Mouse (Mus musculus) neural tube, embryonic 11.5 days (tissue): ENCODE data around the gene Zfp933. TPM values are rescaled to one million over a fixed set of nuclear protein-coding genes. Genes with fewer than 3 reads are reported as not detected.
"Not testable (repeated sequence)": the region's sequence is repeated elsewhere in the genome, so short reads cannot be mapped to it uniquely, and the experiment has no call there.

Experiments
- ATAC-seq: fragments of 200-750 bp; cut with Nextera tagmentation; 2 replicates; pipeline ENCODE4 v1.8.0; 2017; ENCODE audit warnings: moderate number of reproducible peaks, mild to moderate bottlenecking, moderate TSS enrichment, moderate library complexity; ENCODE audit not compliant: insufficient read depth, low FRiP score, low TSS enrichment
- DNase-seq: peaks from one replicate; pipeline ENCODE4 v3.0.0-alpha.2; 2015; ENCODE audit warnings: low spot score
- H3K27ac ChIP-seq: fragments of 300-500 bp; sonication (generic); 2 replicates; pipeline ENCODE4 v1.5.1; 2014; ENCODE audit warnings: low read depth, mild to moderate bottlenecking, low read length
- H3K27me3 ChIP-seq: fragments of 300-500 bp; sonication (generic); 2 replicates; pipeline ENCODE4 v1.6.1; 2014; ENCODE audit warnings: mild to moderate bottlenecking, low read length, mixed read lengths; ENCODE audit not compliant: control insufficient read depth, insufficient read depth
- H3K36me3 ChIP-seq: fragments of 300-500 bp; sonication (generic); 2 replicates; pipeline ENCODE4 v1.6.1; 2014; ENCODE audit warnings: mild to moderate bottlenecking, low read length, moderate library complexity, mixed read lengths; ENCODE audit not compliant: control insufficient read depth, insufficient read depth
- H3K4me1 ChIP-seq: fragments of 300-500 bp; sonication (generic); 2 replicates; pipeline ENCODE4 v1.6.1; 2014; ENCODE audit warnings: low read length, mixed read lengths; ENCODE audit not compliant: control insufficient read depth, insufficient read depth
- H3K4me2 ChIP-seq: fragments of 300-500 bp; sonication (generic); 2 replicates; pipeline ENCODE4 v1.6.1; 2014; ENCODE audit warnings: low read depth, mild to moderate bottlenecking, moderate library complexity
- H3K4me3 ChIP-seq: fragments of 300-500 bp; sonication (generic); 2 replicates; pipeline ENCODE4 v1.5.1; 2014; ENCODE audit warnings: low read depth, low read length
- H3K9ac ChIP-seq: fragments of 300-500 bp; sonication (generic); 2 replicates; pipeline ENCODE4 v1.6.1; 2014; ENCODE audit warnings: mild to moderate bottlenecking, low read length
- H3K9me3 ChIP-seq: fragments of 300-500 bp; sonication (generic); 2 replicates; pipeline ENCODE4 v1.6.1; 2016; ENCODE audit warnings: low read length; ENCODE audit not compliant: control insufficient read depth
- WGBS: fragments of 180-500 bp; shearing (Covaris S2); extraction: QIAGEN DNeasy Blood & Tissue Kit; methylation state at CpG from one replicate; pipeline ENCODE4 v1.1.7; 2014; 5-methylcytosine and 5-hydroxymethylcytosine counted together
- polyA plus RNA-seq: library from polyadenylated mRNA; unstranded; fragments of >200 nt; fragmentation: Nextera tagmentation; extraction: Ambion mirVana; gene quantifications from 2 replicates; pipeline ENCODE4 v1.2.1, GENCODE M21; 2014

The Zfp933 gene
- polyA plus RNA-seq, 1 experiment from 2014 or later, result 5.8 TPM

GRCm38 (mm10) chr4:147867563-147868449 lies 19.6 kb upstream of the Zfp933 start:
- ATAC-seq, result no peak
- Histone ChIP-seq H3K4me2 (peak overlapping the region; percentile 56), H3K9me3 (no peaks in the 10 kb centered on the region), H3K36me3 (peaks cover 3% of the 10 kb centered on the region), H3K27ac (peak overlapping the region; percentile 62; the same call in 1 of the 2 replicates), H3K4me3 (peak overlapping the region; percentile 92), H3K4me1 (peaks cover 14% of the 10 kb centered on the region), H3K27me3 (no peaks in the 10 kb centered on the region), H3K9ac (peak overlapping the region; percentile 70)
- DNase-seq, result no peak
- 7% methylated on average over 22 of the region's 22 CpGs for WGBS

GRCm38 (mm10) chr4:147866793-147867192 lies 18.6 kb upstream of the Zfp933 start:
- H3K4me2 ChIP-seq, H3K27ac ChIP-seq, H3K9me3 ChIP-seq, DNase-seq, H3K27me3 ChIP-seq, H3K4me3 ChIP-seq, H3K9ac ChIP-seq, ATAC-seq, H3K36me3 ChIP-seq: not testable (repeated sequence)
- H3K4me1 ChIP-seq, result peaks cover 14% of the 10 kb centered on the region
- 34% methylated on average over 3 of the region's 3 CpGs for WGBS

GRCm38 (mm10) chr4:147866056-147866455 lies 17.9 kb upstream of the Zfp933 start:
- Histone ChIP-seq H3K27me3 (no peaks in the 10 kb centered on the region), H3K4me3 (no peak overlapping the region), H3K36me3 (peaks cover 14% of the 10 kb centered on the region), H3K4me2 (no peak overlapping the region), H3K27ac (no peak overlapping the region), H3K4me1 (peaks cover 14% of the 10 kb centered on the region), H3K9me3 (0 out of 2 replicates have a peak, but pooled peaks cover 2% of the 10 kb centered on the region), H3K9ac (no peak overlapping the region)
- WGBS, result 98% methylated on average over 9 of the region's 9 CpGs
- ATAC-seq, result no peak
- no peak for DNase-seq

GRCm38 (mm10) chr4:147865651-147866050 lies 17.5 kb upstream of the Zfp933 start:
- Histone ChIP-seq H3K27ac (no peak overlapping the region), H3K4me2 (no peak overlapping the region), H3K9me3 (0 out of 2 replicates have a peak, but pooled peaks cover 2% of the 10 kb centered on the region), H3K4me1 (peaks cover 14% of the 10 kb centered on the region), H3K9ac (no peak overlapping the region), H3K36me3 (peaks cover 17% of the 10 kb centered on the region), H3K4me3 (no peak overlapping the region), H3K27me3 (no peaks in the 10 kb centered on the region)
- ATAC-seq (no peak), DNase-seq (no peak)
- 95% methylated on average over 6 of the region's 6 CpGs for WGBS

- no peak overlapping the region for H3K4me2 ChIP-seq
- H3K27ac ChIP-seq, result no peak overlapping the region
- no peak overlapping the region for H3K4me3 ChIP-seq
- ATAC-seq (no peak), DNase-seq (no peak)
- no peaks in the 10 kb centered on the region for H3K27me3 ChIP-seq
- no peak overlapping the region for H3K9ac ChIP-seq
- H3K36me3 ChIP-seq, result peaks cover 18% of the 10 kb centered on the region
- H3K4me1 ChIP-seq, result no peaks in the 10 kb centered on the region
- H3K9me3 ChIP-seq, result 0 out of 2 replicates have a peak, but pooled peaks cover 2% of the 10 kb centered on the region
- 89% methylated on average over 3 of the region's 3 CpGs for WGBS
These were observed 13.9 kb upstream of the Zfp933 start for GRCm38 (mm10) chr4:147862051-147862450.

GRCm38 (mm10) chr4:147850776-147851175 lies 2.6 kb upstream of the Zfp933 start:
- Histone ChIP-seq H3K36me3 (no peaks in the 10 kb centered on the region), H3K27me3 (no peaks in the 10 kb centered on the region), H3K4me1 (peaks cover 3% of the 10 kb centered on the region; the same call in 1 of the 2 replicates), H3K4me3 (no peak overlapping the region), H3K9me3 (no peaks in the 10 kb centered on the region), H3K4me2 (no peak overlapping the region), H3K9ac (no peak overlapping the region), H3K27ac (no peak overlapping the region)
- DNase-seq (no peak), ATAC-seq (no peak)
- 78% methylated on average over 2 of the region's 2 CpGs for WGBS

- peak; percentile 67 for ATAC-seq
- Histone ChIP-seq H3K36me3 (no peaks in the 10 kb centered on the region; the same call in 1 of the 2 replicates), H3K27me3 (no peaks in the 10 kb centered on the region), H3K4me2 (peak overlapping the region; percentile 51), H3K27ac (no peak overlapping the region), H3K9me3 (no peaks in the 10 kb centered on the region), H3K9ac (peak overlapping the region; percentile 58), H3K4me3 (peak overlapping the region; percentile 80), H3K4me1 (peaks cover 3% of the 10 kb centered on the region; the same call in 1 of the 2 replicates)
- 5% methylated on average over 4 of the region's 4 CpGs for WGBS
- no peak for DNase-seq
These were observed 422 bp upstream of the Zfp933 start for GRCm38 (mm10) chr4:147848584-147848991.

GRCm38 (mm10) chr4:147842871-147843270 lies 5.3 kb downstream of the Zfp933 start:
- Histone ChIP-seq H3K9ac (no peak overlapping the region), H3K4me3 (no peak overlapping the region), H3K4me2 (no peak overlapping the region), H3K27me3 (no peaks in the 10 kb centered on the region), H3K4me1 (peaks cover 3% of the 10 kb centered on the region; the same call in 1 of the 2 replicates), H3K27ac (no peak overlapping the region), H3K36me3 (peaks cover 3% of the 10 kb centered on the region; the same call in 1 of the 2 replicates), H3K9me3 (no peaks in the 10 kb centered on the region)
- DNase-seq (no peak), ATAC-seq (no peak)
- WGBS, result 96% methylated on average over 3 of the region's 3 CpGs

- H3K9me3 ChIP-seq, H3K36me3 ChIP-seq, DNase-seq, ATAC-seq, H3K9ac ChIP-seq, H3K4me2 ChIP-seq, H3K4me3 ChIP-seq, H3K4me1 ChIP-seq, H3K27ac ChIP-seq, H3K27me3 ChIP-seq: not testable (repeated sequence)
- 98% methylated on average over 13 of the region's 26 CpGs for WGBS
These were observed 8.9 kb downstream of the Zfp933 start for GRCm38 (mm10) chr4:147839282-147839681.
